Mouse (Mus musculus): ENCODE data around the gene 1500011B03Rik. TPM values are rescaled to one million over a fixed set of nuclear protein-coding genes. Genes with fewer than 3 reads are reported as not detected.

1500011B03Rik gene
- polyA plus RNA-seq, 1 experiment = 54.9 TPM

Other genes with a start within 250 kb of the 1500011B03Rik start
- 58.9 and 66.3 TPM in 2 replicates for gene Trpv4, start 165.0 kb downstream of the 1500011B03Rik start, polyA plus RNA-seq (2012; rRNA removed)
- gene Gltp, start 132.5 kb downstream of the 1500011B03Rik start, polyA plus RNA-seq (2012; rRNA removed) = 172 and 192 TPM in 2 replicates
- gene Tchp, start 115.7 kb downstream of the 1500011B03Rik start, polyA plus RNA-seq (2012; rRNA removed) = 24.0 and 24.4 TPM in 2 replicates
- gene Ankrd13a, start 48.8 kb downstream of the 1500011B03Rik start, polyA plus RNA-seq (2012; rRNA removed) = 55.6 and 63.2 TPM in 2 replicates
- gene Git2, start 48.0 kb downstream of the 1500011B03Rik start, polyA plus RNA-seq (2012; rRNA removed) = 37.5 and 46.6 TPM in 2 replicates
- not detected in 2 replicates for gene 4930519G04Rik, start 30.2 kb upstream of the 1500011B03Rik start, polyA plus RNA-seq (2012; rRNA removed)
- 0.01 and 0.04 TPM in 2 replicates for gene Gm9936, start 35.2 kb upstream of the 1500011B03Rik start, polyA plus RNA-seq (2012; rRNA removed)
- gene Oasl2, start 73.5 kb upstream of the 1500011B03Rik start, polyA plus RNA-seq (2012; rRNA removed) = 30.2 and 36.0 TPM in 2 replicates
- 1.7 and 2.2 TPM in 2 replicates for gene Oasl1, start 99.8 kb upstream of the 1500011B03Rik start, polyA plus RNA-seq (2012; rRNA removed)
- gene 2210016L21Rik, start 118.7 kb upstream of the 1500011B03Rik start, polyA plus RNA-seq (2012; rRNA removed) = 36.2 and 37.4 TPM in 2 replicates
- 0.06 and 0.09 TPM in 2 replicates for gene Hnf1a, start 147.6 kb upstream of the 1500011B03Rik start, polyA plus RNA-seq (2012; rRNA removed)
- gene Sppl3, start 187.7 kb upstream of the 1500011B03Rik start, polyA plus RNA-seq (2012; rRNA removed) = 62.5 and 63.9 TPM in 2 replicates

All from urinary bladder, adult 2 months (tissue).